33 mouse cellular contexts compared by ENCODE assay signal in genomic region chr14:121469601-121470000, GRCm38 (mm10). TPM values are rescaled to one million over a fixed set of nuclear protein-coding genes. Genes with fewer than 3 reads are reported as not detected.
"Had no signal": no experiment of that assay in that cellular context is flagged by ENCODE, and none has a peak within 500 bp of the region (broad histone marks: within the 10 kb centered on the region; RNA-seq: fewer than 3 reads in every experiment).

No protein-coding gene starts in this region.

- H3K9me3 ChIP-seq: hindbrain, embryonic 13.5 days; hindbrain, embryonic 15.5 days; kidney, embryonic 15.5 days; limb, embryonic 13.5 days; limb, embryonic 15.5 days; liver, embryonic 13.5 days; liver, embryonic 15.5 days had no signal

- H3K27me3 ChIP-seq: heart, embryonic 12.5 days; hindbrain, embryonic 13.5 days; hindbrain, embryonic 15.5 days; kidney, embryonic 15.5 days; limb, embryonic 13.5 days; limb, embryonic 15.5 days had no signal

- H3K36me3 ChIP-seq: heart, embryonic 12.5 days; hindbrain, embryonic 13.5 days; hindbrain, embryonic 15.5 days; kidney, embryonic 15.5 days; limb, embryonic 13.5 days; limb, embryonic 15.5 days; liver, embryonic 13.5 days; liver, embryonic 15.5 days had no signal

- DNase-seq: forebrain, postnatal 0 days; gastrocnemius, postnatal 14 days; gastrocnemius, postnatal 36 days; heart, adult 2 months; heart, postnatal 10 days; heart, postnatal 36 days; kidney, adult 18-20 months; kidney, postnatal 14 days; kidney, postnatal 36 days; layer of hippocampus, adult 9-11 months; layer of hippocampus, postnatal 36 days; left cerebral cortex, postnatal 4 days; liver, embryonic 13.5 days had no signal

- H3K4me1 ChIP-seq: hindbrain, embryonic 13.5 days; hindbrain, embryonic 15.5 days; kidney, embryonic 15.5 days; limb, embryonic 13.5 days; limb, embryonic 15.5 days had no signal

- ATAC-seq: forebrain, postnatal 0 days; hindbrain, postnatal 0 days; intestine, embryonic 16.5 days had no signal

- H3K27ac ChIP-seq: heart, adult 2 months; hindbrain, embryonic 13.5 days; hindbrain, embryonic 15.5 days; hindbrain, postnatal 0 days; kidney, embryonic 15.5 days; kidney, postnatal 0 days; limb, embryonic 13.5 days; limb, embryonic 15.5 days; liver, embryonic 13.5 days; liver, embryonic 15.5 days had no signal

- H3K4me3 ChIP-seq: heart, adult 2 months; heart, embryonic 12.5 days; hindbrain, embryonic 13.5 days; hindbrain, embryonic 15.5 days; kidney, embryonic 15.5 days; limb, embryonic 13.5 days; limb, embryonic 15.5 days; liver, embryonic 13.5 days; liver, embryonic 15.5 days had no signal

- H3K4me2 ChIP-seq: heart, embryonic 12.5 days; hindbrain, embryonic 13.5 days; hindbrain, embryonic 15.5 days; kidney, embryonic 15.5 days; limb, embryonic 13.5 days; limb, embryonic 15.5 days; liver, embryonic 11.5 days; liver, embryonic 13.5 days; liver, embryonic 15.5 days had no signal

- H3K9ac ChIP-seq: forebrain, postnatal 0 days; heart, embryonic 12.5 days; hindbrain, embryonic 13.5 days; hindbrain, embryonic 15.5 days; kidney, embryonic 15.5 days; limb, embryonic 13.5 days; limb, embryonic 15.5 days; liver, embryonic 13.5 days; liver, embryonic 15.5 days had no signal

RNA-seq across cellular contexts. Expression of gene Slc15a1, which starts 35.5 kb away (rescaled TPM):
- total RNA-seq: forebrain, postnatal 0 days; gastrocnemius, adult 18-20 months; gastrocnemius, adult 8-10 months; gastrocnemius, postnatal 14 days; gastrocnemius, postnatal 36 days; heart, adult 2 months; heart, postnatal 10 days; heart, postnatal 36 days; hematopoietic stem cell, adult 5-6 weeks; hindbrain, postnatal 0 days; layer of hippocampus, adult 18-20 months; layer of hippocampus, adult 8-10 months; layer of hippocampus, postnatal 36 days; left cerebral cortex, adult 18-20 months; left cerebral cortex, adult 8-10 months; left cerebral cortex, postnatal 25 days had no signal
- polyA plus RNA-seq: heart, adult 2 months; heart, embryonic 12.5 days; hindbrain, embryonic 13.5 days; limb, embryonic 11.5 days; limb, embryonic 13.5 days; liver, embryonic 11.5 days; liver, embryonic 13.5 days; liver, embryonic 15.5 days had no signal
